Mouse (Mus musculus) macrophage (primary cell): ENCODE data around the gene Wee2. TPM values are rescaled to one million over a fixed set of nuclear protein-coding genes. Genes with fewer than 3 reads are reported as not detected.
A peak's percentile ranks its signal among the peaks of the same experiment; 100 is the strongest.

Source experiments
- H3K27ac ChIP-seq: fragments of 350-480 bp; formaldehyde crosslinking; 2 replicates; pipeline ENCODE4 v1.9.0; 2021
- H3K36me3 ChIP-seq: fragments of 350-480 bp; formaldehyde crosslinking; 2 replicates; pipeline ENCODE4 v1.9.0; 2021; ENCODE audit errors: inconsistent target
- H3K4me3 ChIP-seq: fragments of 350-480 bp; formaldehyde crosslinking; 2 replicates; pipeline ENCODE4 v1.9.0; 2021; ENCODE audit errors: inconsistent target
- H3K79me2 ChIP-seq: fragments of 350-480 bp; formaldehyde crosslinking; 2 replicates; pipeline ENCODE4 v1.9.0; 2021; ENCODE audit errors: inconsistent target
- WGBS: methylation state at CpG from one replicate; pipeline ENCODE4 v1.1.7; 2026; ENCODE audit warnings: inconsistent platforms; ENCODE audit not compliant: missing documents; 5-methylcytosine and 5-hydroxymethylcytosine counted together
- polyA plus RNA-seq: library from polyadenylated mRNA; stranded (reverse); fragments of 250-400 nt; gene quantifications from 3 replicates; pipeline ENCODE4 v1.2.4, GENCODE M21; 2018; ENCODE audit warnings: inconsistent platforms

The Wee2 gene
- polyA plus RNA-seq, 1 experiment from 2014 or later, result not detected

DNA sequence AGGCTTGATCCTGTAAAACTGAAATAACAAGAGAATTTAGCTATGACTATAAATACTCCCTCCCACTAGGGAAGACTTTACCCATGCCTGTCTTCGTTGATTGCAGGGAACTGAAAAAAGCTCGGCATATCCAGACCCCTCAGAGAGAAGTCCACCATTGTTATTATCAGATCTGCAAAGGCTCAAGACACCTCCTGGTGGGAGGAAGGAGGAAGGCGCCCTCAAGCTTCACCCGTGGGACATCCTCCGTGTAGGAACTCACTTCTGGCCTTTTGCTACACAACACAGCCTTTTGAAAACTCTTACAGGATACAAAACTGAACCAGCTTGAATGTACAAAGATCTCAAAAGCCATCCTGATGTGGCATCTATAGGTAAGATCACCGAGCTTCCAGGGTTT lies 26.8 kb downstream of the Wee2 start:
- Histone ChIP-seq H3K4me3 (no peak overlapping the region), H3K36me3 (no peaks in the 10 kb centered on the region), H3K27ac (no peak overlapping the region), H3K79me2 (no peaks in the 10 kb centered on the region)
- WGBS, result 49% methylated on average over 6 of the region's 6 CpGs

DNA sequence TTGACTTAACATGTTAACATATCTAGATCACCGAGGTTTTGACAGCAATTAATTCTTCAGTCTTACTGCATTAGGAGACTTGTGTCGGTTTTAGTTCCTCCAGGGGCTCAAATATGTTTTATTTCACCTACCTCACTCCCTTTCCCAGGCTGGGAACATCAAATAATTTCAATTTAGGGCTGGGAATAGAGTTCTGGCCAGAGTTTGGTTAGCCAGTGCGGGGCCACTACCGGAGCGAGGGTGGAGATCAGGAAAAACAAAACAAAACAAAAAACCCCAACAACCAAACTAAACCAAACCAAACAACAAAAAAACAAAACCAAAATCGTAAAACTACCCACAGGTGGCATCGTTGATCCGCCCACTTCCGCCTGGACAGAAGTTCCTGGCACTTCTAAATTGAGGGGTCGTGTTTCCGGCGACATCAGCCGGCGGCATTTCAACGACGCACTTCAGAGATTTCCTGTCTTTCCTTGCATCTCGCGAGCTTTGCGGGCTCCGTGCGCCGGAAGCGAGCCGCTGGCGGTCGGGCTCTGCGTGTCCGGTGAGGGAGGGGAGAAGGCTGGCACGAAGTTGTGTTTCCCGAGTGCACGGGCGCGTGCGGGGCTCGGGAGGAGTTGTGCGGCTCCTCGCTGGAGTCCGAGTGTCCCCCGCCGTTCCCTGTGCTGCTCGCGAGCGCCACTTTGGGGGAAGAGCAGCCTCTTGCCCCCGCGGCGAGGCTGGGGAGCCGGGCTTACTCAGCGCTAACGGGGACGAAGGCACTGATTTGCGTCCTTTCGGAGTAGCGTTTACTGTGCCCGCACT lies 32.2 kb downstream of the Wee2 start, which contains the start of gene Ssbp1:
Ssbp1 (plus strand) TSS at position 437 of the 804 bp plus-strand sequence.
- Histone ChIP-seq H3K27ac (peak within 1 kb of the TSS; percentile 74), H3K36me3 (peaks cover 17% of the 10 kb centered on the region), H3K79me2 (peaks cover 20% of the 10 kb centered on the region), H3K4me3 (peak within 1 kb of the TSS; percentile 74)
- 1% methylated on average over 53 of the region's 54 CpGs for WGBS

- WGBS, result 1% methylated on average over 7 of the region's 7 CpGs
- H3K4me3 ChIP-seq, result peak overlapping the region; percentile 74
- H3K36me3 ChIP-seq, result peaks cover 20% of the 10 kb centered on the region
- H3K79me2 ChIP-seq, result peaks cover 20% of the 10 kb centered on the region
- peak overlapping the region; percentile 74 for H3K27ac ChIP-seq
These were observed 32.8 kb downstream of the Wee2 start for GRCm38 (mm10) chr6:40471720-40472010.

- Histone ChIP-seq H3K79me2 (peaks cover 20% of the 10 kb centered on the region), H3K36me3 (peaks cover 47% of the 10 kb centered on the region), H3K27ac (peak overlapping the region; percentile 7; the same call in 1 of the 2 replicates), H3K4me3 (no peak overlapping the region)
- 42% methylated on average over 4 of the region's 4 CpGs for WGBS
These were observed 37.2 kb downstream of the Wee2 start for GRCm38 (mm10) chr6:40476132-40476531.

DNA sequence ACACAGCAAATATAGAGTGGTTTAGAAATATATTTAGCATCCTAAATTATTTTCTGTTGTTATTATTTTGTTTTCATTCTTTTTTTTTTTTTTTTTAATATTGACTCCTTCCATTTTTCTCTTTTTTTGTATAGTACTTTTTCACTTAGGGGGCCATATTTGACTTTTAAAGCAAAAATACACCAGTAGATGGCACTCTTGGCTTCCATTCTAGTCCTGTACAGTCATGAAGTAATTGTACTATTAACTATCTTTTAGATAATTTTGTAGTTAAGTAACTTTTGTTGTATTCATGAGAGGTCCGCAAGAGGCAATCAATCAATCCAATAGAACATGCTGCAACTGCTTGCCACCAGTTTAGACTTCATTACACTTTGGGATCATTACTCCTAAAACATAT lies 40.8 kb downstream of the Wee2 start:
- no peaks in the 10 kb centered on the region; the same call in 1 of the 2 replicates for H3K79me2 ChIP-seq
- no peak overlapping the region for H3K27ac ChIP-seq
- WGBS, result 80% methylated on average over 1 of the region's 1 CpGs
- H3K36me3 ChIP-seq, result peaks cover 66% of the 10 kb centered on the region
- no peak overlapping the region for H3K4me3 ChIP-seq

DNA sequence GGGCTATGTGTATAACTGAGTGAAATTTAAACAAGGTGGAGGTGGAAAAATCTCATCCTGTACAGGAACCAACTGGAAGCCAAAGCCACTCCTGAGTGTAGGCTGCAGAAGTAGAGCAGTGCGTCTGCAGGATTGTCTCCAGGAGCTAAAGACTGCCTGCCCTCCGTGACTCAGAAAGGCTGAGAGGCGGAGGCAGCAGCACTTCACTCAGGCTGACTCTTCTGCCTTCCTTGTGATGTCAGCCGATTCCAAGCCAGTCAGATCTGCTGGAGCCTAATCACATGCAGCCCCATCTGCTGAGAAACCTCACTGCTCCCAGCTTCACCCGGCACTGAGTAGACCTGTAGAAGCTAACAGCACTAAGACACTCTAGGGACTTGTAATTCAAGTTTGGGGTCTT lies 43.4 kb downstream of the Wee2 start:
- H3K36me3 ChIP-seq, result peaks cover 50% of the 10 kb centered on the region
- 91% methylated on average over 5 of the region's 5 CpGs for WGBS
- H3K79me2 ChIP-seq, result no peaks in the 10 kb centered on the region; the same call in 1 of the 2 replicates
- no peak overlapping the region for H3K4me3 ChIP-seq
- no peak overlapping the region for H3K27ac ChIP-seq

DNA sequence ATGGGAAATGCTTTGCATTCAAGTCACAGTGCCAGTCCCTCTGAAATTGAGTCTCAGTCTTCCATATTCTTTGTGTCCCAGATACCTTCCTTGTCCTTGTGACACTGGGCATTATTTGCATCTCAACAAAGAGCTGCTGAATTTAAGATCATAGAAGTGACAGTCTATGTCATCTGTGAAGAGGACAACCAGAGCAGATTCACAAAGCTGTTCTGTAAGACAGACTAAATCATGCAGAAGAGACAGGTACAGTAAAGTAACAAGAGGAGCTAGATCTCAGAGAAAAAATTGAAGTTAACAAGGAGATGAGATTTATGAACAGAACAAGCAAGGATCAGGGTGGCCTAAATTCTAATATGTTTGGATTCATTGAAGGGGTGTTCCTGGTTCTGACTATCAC lies 52.0 kb downstream of the Wee2 start, which contains the start of gene Tas2r137:
Tas2r137 (plus strand) TSS at position 301 of the 400 bp plus-strand sequence.
- no peaks in the 10 kb centered on the region for H3K36me3 ChIP-seq
- no peak within 1 kb of the TSS for H3K4me3 ChIP-seq
- H3K79me2 ChIP-seq, result no peaks in the 10 kb centered on the region
- H3K27ac ChIP-seq, result no peak within 1 kb of the TSS

- no peak within 1 kb of the TSS for H3K4me3 ChIP-seq
- no peaks in the 10 kb centered on the region for H3K79me2 ChIP-seq
- 96% methylated on average over 3 of the region's 3 CpGs for WGBS
- H3K27ac ChIP-seq, result no peak within 1 kb of the TSS
- H3K36me3 ChIP-seq, result no peaks in the 10 kb centered on the region
These were observed 54.3 kb downstream of the Wee2 start, which contains the start of gene Tas2r108 for GRCm38 (mm10) chr6:40493229-40493628. Gene Tas2r108 (plus strand): TSS chr6:40493529.

Other genes starting within 250 kb of the Wee2 start
- 7.7 to 13.1 TPM (median 12.4 TPM) in 3 replicates for gene Agk, start 113.9 kb upstream of the Wee2 start, polyA plus RNA-seq
- 0.63 to 1.2 TPM (median 1.1 TPM) in 3 replicates for gene E330009J07Rik, start 3.0 kb upstream of the Wee2 start, polyA plus RNA-seq
- gene Ssbp1, start 32.3 kb downstream of the Wee2 start, polyA plus RNA-seq, result 40.4 to 71.1 TPM (median 43.2 TPM) in 3 replicates
- gene Tas2r137, start 52.1 kb downstream of the Wee2 start, polyA plus RNA-seq, result not detected in 3 replicates
- gene Tas2r108, start 54.4 kb downstream of the Wee2 start, polyA plus RNA-seq, result not detected in 3 replicates
- gene Prss37, start 80.4 kb downstream of the Wee2 start, polyA plus RNA-seq, result not detected in 3 replicates
- gene Olfr461, start 116.0 kb downstream of the Wee2 start, polyA plus RNA-seq, result not detected in 3 replicates
- gene Olfr460, start 130.4 kb downstream of the Wee2 start, polyA plus RNA-seq, result not detected in 3 replicates
- gene Clec5a, start 146.7 kb downstream of the Wee2 start, polyA plus RNA-seq, result 34.8 to 46.5 TPM (median 43.4 TPM) in 3 replicates
- not detected in 3 replicates for gene Tas2r138, start 174.2 kb downstream of the Wee2 start, polyA plus RNA-seq
- 0.11 TPM in 1 of 3 replicates, not detected in the others for gene Mgam, start 189.7 kb downstream of the Wee2 start, polyA plus RNA-seq